Mouse (Mus musculus): ENCODE data around the gene Gm1043.

GRCm38 (mm10) chr5:37102056-37102455 is 16.9 kb downstream of the Gm1043 start:
- TF ChIP-seq CTCF (IDR thresholded peaks at IDR 0.05; ENCODE audit: insufficient read depth, low read depth, low read length) (no peak), POLR2A (IDR thresholded peaks at IDR 0.05; ENCODE audit: insufficient read depth, low read depth, low read length) (no peak)
